Mouse (Mus musculus): ENCODE data around the gene Phykpl.

Phykpl gene

DNA sequence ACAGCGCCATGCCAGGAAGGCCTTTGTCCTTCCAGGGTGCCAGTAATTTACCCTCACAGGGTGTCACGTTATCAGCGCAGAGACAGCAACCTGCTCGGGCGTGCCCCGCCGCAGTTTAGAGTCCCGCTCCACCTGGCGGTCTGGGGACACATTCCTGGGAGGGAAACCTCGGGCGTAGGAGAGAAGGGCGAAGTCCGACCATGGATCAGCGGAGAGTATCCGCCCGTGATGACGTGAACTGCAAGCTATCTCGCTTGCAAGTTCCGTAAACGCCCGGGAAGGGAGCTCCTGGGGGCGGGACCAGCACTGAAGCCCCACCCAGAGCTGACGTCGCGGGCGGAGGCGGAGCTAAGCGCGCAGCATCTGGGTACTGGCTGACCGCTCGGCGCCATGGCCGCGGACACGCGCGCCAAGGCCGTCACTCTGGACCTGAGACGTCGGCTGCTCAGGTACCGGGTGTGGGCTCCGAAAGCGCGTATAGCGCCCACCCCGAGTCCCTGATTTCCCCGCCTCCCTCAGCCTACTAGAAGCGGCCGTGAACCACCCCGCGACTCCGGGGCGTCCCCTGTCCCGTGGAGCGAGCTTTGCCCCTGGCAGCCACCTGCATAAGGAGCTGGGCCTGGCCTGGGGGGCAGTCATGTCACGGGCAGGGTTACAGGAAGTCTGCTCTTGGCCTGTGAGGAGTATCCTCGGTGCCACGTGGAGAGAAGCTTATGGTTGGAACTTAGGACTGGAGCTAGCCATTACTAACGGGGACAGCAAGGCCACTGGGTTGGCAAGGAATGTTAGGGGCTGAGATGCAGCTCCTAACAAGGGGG is at the start of gene Phykpl:
Gene Phykpl (plus strand): TSS at position 327 of the 818 bp plus-strand sequence.
- peak; percentile 97 to 98 for DNase-seq

DNA sequence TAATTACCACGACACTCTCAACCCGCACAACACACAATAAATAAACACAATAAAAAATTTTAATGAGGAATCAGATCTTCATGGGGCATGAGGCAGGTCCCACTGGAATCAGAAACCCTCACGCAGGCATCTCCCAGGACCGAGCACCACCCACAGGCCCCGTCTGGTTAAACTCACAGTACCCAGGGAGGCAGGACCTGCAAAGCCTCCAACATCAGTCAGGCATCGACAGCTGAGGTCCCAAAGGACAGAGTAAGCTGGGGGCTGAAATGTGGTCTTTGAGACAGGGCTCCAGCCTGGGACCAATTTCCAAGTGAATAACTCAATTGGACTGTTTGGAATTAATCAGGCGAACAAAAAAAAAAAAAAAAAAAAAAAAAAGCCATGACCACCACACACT is 46.2 kb upstream of the Phykpl start:
- DNase-seq = no peak

DNA sequence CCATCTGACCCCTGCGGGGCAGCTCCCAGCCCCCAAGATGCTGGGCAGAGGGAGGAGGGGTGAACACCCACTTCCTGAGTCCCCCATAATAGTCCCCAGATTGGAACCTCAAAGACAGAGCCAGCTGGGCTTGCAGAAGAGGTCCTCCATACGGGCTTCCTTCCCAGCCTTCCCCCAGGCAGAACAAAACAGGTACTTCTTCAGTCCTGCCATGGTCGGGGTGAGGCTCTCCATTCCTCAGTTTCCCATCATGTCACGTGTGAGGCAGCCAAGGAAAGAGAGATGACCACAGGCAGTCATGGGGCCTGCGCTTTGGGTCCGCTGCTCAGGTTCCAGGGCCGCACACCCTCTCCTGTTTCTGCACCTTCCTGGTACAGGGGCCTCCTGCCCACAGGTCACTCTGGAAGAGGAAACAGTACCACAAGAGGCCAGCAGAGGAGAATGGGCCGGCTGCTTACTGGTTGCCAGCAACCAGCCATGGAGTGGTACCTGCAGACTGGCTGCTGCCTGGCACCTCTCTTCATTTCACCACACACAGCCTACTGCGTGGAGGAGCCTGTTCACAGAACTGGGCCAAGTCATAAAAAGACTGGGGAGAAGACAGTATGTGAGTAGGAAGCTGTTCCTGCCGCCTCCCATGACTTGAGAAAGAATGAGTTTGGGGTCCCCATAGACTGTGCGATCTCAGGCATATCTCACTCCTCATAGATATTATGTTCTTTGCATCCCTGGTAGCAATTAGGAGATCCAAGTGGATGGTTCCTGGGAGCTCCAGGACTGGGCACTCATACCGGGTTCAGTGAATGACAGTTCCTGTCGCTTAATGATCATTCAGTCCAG is 45.4 kb upstream of the Phykpl start:
- no peak for DNase-seq

DNA sequence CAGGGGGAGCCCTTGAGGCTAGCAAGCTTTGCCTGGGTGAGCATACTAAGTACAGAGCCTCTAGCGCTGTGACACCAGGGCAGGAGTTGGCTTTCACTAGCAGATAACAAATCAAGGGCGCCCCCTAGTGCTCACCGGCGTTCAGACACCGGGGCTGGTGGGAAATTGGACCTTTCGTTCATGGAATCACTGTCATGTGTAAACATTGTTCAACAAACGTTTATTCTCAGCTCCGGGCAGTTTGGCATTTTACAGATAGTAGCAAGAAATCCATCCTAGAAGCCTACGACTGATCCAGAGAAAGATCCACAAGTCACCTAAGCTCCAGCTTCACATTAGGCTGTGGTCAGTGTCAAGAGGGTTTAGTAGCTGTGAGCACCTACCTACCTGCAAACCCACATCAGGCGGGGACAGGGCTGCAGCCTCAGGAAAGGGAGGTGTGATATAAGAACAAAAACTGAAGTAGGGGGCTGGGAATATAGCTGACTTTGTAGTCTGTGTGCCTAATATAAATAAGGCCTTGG is 44.7 kb upstream of the Phykpl start:
- DNase-seq = peak; percentile 96 to 100

DNA sequence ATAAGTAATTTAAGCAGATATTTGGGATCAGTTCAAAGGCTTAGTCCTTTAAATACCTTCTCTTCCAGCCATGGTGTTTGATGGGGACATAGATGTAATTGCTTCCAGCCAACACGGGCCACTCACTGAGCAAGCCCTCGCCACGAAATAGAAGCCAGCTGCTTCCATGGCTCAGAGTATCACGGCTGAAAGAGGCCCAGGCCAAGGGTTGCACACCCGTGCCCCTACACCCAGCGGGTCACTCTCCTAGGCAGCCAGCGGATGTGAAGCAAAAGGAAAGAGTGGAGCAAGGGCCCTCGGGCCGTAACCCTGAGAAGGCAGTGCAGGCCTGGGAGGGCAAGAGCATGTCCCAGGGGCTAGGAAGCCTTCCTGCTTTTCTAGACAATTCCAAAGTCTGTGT is 42.1 kb upstream of the Phykpl start:
- peak; percentile 13 to 49 for DNase-seq

DNA sequence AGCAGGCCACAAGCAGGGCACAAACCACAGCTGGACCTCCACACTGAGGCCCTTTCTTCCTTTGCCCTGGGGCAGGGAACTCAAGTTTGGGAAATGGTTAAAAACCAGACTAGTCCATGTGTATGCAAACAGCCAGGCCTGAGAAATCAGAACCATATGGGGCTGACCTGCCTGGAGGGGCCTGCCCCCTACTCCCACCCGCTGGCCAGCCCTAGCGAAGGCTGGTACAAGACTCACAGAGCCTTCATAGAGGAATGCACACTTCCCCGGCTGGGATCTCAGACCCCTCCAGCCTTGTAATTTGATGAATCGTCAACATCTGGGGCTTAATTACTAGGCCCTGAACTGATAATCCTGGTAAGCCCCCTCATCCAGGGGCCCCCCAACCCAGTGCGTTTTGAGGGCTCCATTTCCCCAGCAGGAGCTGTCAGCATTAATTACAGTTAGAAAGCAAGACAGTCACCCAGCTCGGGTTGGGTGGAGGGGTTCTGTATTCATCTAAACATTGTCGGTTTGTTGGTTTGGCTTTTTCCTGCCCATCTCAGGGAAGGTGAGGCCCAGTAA is 41.0 kb upstream of the Phykpl start:
- no peak for DNase-seq

DNA sequence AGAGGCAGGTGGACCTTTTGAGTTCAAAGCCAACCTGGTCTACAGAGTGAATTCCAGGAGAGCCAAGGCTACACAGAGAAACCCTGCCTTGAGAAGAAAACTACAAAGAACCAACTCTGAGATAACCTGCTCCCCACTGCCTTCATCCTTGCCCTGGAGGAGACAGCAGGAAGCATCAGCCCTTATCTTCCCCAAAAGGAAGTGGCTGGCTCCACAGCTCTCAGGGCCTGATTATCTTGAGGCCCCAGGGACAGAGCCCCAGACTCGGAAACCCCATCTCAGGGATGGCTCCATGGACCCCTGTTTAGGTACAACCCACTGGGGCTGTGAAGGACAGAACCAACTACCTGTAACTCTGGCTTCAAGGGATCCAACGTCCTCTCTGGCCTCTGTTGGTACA is 40.1 kb upstream of the Phykpl start:
- no peak for DNase-seq

DNA sequence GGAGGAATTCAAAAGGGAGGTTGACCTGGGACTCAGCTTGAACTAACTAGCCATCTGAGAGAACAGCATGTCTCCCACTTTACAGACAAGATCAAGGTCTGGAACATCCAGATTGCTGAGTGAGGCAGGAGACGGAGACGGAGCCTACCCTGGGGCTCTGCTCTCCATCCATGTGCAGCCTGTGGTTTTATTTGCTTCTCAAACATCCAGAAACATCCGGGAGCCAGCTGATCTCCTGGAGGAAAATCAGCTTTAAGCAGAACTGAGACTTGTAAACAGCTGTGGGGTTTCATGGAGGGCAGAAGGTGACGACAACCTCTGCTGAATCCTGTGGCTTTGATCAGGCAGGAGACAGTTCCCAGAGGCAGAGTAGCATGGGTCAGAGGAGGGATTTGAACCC is 38.7 kb upstream of the Phykpl start:
- no peak for DNase-seq

DNA sequence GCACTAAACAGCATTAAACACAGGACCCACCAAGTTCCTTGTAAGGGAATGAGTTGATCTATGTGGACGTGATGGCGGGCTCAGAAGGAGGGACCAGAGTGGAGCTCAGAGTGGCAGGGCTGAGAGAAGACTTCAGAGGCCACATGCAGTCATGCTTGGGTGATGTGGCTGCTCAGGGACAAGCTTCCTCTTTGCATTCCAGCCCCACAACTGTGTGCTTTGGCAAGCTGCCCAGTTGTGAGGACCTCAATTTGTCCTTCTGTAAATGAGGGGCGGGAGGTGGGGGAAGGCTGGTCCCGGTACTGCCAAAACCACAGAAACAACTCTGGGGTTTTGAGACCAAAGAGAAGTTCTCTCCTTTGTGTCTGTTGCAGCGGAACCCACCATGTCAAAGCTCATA is 33.3 kb upstream of the Phykpl start:
- peak; percentile 24 to 63 for DNase-seq

DNA sequence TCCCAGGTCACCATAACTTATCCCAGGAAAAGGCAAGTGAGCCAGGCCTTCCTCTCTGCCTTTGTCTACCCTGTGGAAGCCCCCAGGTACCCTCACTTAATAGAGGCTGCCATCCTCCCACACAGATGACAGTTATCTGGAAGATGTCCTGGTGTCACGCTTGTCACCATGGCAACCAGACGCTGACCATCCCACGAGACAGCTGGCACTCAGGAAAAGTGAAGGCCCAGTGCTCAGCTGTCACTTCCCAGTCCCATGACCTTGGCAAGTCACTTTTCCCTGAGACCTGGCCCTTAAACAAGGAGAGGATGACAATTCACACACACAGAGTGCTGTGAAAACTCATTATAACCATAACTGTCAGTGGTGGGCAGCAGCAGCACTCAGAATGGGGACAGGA is 32.5 kb upstream of the Phykpl start:
- DNase-seq = no peak

DNA sequence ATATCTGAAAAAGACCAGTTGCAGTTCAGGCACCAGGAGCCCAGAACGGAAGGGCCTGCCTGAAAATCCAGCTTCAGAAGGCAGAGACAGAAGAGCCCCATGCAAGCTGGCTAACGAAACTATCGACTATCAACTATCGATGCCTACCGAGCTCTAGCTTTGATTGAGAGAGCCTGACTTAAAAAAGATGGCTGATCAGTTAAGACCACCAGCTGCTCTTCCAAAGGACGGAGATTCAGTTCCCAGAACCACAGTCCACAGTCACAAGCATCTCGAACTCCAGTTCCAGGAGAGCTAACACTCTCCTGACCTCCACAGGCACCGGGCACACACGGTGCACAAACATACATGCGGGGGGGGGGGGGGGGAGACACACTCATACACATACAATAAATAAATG is 30.0 kb upstream of the Phykpl start:
- no peak for DNase-seq

DNA sequence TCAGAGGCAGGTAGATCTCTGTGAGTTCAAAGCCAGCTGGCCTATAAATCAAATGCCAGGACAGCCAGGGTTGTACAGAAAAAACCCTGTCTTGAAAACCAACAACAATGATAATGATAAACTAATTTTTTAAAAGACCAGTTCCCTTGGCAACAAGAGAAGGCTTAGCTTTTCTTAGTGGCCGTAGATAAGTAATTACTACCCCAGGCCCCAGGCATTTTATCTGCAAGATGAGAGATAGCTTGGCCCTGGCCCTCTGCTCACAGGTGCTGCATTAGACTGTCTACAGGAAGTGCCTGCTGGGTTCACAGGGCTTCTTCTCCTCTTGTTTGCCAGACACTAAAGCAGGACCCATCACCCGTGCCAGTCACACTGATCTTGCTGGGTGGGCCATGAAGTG is 29.5 kb upstream of the Phykpl start:
- no peak for DNase-seq

DNA sequence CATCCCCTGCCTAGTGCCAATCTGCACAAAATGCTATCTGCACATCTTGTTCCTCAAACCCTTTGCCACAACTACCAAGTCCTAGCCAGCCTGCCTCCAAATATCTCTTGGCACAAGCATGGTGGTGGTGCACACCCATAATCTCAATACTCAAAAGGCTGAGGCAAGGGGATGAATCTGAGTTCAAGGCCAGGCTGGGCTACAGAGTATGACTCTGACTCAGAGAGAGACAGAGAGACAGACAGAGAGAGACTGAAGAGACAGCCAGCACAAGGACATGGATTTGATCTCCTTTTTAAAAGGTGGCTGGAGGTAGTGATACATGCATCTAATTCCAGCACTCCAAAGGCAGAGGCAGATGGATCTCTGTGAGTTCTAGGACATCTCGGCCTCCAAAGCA is 21.3 kb upstream of the Phykpl start:
- no peak for DNase-seq

DNA sequence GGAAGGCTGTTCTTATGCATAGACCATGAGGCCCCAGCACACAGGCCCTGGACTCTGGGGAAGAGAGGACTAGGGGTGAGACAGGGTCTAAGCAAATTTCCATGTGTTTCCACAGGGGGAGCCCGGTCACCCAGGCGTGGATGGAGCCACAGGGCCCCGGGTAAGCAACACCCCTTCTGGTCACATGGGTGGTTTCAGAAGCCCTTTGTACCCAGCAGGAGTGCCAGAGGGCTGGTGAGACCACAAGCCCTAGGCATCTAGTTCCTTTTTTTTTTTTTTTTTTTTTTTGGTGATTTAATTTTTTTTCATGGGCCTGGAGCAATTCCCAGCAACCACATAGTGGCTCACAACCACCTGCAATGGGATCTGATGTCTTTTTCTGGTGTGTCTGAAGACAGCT is 19.5 kb upstream of the Phykpl start:
- peak; percentile 55 to 88 for DNase-seq

DNA sequence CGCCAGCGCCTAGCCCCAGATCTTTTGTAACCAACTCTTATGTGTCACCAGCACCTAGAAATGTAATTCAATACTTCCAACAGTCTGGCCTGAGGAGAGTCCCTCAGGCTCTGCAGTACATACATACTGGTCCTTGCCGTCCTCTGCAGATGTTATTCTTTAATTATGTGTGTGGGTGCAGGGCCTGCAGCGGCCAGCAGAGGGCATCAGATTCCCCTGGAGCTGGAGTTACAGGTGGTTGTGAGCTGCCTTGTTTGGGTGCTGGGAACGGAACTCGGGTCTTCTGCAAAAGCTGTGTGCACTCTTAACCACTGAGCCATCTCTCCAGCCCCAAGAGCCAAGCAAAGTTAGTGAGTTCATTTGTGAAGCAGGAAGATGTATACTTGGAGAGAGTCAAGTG is 18.6 kb upstream of the Phykpl start:
- DNase-seq = no peak

DNA sequence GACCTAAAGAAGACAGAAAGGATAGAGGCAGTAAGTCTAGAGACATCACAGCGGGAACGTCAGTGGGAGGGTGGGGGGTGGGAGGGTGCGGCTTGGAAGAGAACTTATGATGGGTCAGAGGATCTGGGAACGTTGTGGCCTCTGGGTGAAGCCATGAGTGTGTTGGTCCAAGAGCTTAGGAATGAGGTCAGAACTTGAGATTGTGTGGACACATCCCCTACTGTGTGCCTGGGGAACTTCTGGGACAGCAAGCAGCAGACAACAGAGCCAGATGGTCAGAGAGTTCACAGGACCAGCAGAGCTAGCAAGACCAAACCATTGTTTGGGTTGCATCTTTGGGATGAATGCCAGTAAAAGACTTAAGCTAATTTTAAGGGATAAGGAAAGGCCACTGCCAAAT is 15.8 kb upstream of the Phykpl start:
- DNase-seq = no peak

DNA sequence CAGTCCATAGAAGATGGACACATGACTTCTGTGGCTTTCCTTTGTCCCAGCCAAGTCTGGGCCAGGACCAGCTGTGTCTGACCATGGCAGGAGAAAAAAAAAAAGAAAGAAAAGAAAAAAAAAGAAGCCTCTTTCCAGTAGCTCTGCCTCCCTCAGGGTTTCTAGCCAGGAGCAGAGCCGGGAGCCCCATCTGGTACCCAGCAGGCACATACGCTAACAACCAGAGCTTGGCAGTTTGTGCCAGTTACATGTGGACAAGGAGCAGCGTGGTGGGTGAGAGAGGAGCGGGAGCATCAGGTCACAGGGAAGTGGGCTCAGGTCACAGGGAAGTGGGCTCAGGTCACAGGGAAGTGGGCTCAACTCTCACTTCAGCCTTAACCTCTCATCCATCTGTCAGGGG is 8.1 kb upstream of the Phykpl start:
- DNase-seq = no peak

DNA sequence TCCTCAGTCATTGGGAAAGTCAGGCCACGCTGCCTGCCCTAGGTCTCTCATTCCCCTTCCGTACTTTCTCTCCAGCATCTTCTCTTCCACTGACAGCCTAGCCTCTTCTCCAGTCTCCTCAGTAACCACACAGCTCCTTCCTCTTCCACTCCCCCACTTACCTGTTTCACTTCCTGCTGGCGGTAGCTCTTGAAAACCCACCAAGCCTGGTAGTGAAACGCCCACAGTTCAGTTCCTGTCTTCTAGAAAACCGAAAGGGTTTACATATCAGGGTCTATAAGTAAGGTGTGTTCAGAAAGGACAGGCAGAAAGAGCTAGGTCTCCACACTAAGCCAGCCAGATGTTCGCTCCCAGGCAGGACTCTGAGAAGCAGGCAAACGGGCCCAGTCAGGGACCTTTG is 7.0 kb upstream of the Phykpl start:
- DNase-seq = no peak

DNA sequence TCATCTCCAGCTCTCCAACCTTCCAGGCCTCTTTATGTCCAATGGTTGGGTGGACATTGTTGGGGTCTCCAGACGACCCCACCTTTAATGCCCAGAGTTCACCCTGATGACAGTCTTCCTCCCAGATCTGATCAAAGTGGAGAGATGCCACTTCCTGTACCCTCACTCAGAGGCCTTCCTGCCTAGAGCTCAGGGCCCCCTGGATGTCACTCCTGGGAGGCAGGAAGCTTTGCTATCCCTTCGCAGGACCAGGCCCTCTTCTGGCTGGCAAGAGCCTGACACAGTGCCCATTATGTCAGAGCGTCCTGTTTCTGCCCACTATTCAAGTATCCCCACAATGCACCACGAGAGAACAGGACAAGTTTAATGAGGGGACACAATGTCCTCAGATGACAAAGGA is 5.5 kb upstream of the Phykpl start:
- no peak for DNase-seq

DNA sequence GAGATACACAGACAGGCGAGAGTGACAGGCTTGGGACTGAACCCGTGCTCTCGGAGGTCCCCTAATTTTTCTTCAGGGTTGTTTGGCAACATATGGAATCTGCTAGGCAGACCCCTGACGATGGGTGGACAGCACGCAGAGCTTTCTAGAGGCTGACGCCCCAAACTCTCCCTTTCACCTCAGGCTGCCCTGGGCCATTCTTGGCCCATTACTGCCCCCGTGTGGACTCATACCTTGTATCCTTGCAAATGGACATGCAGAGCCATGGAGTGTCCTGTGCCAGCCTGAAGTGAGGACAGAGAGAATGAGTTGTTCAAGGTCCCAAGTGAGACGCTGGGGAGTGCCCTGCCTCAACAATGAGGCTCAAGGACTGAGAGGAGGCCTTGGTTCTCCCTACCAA is 1.8 kb upstream of the Phykpl start:
- peak; percentile 86 to 91 for DNase-seq

DNA sequence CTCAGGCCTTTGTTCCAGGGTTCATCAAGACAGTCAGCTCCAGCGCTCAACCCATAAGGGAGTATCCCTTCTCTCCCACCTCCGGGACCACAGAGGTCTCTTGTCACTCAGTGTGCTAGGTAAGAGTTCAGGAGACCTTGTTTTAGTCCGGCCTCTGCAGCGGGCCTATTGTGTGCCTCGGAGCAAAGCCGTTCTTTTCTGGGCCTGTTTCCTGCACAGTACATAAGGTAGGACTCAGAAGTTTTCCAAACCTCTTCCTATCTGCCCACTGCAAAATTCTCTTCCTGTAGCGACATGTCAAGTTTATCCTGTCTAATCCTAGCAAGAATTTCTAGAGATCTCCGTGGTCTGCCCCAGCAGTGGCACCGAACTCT is 513 bp upstream of the Phykpl start:
- DNase-seq = no peak

DNA sequence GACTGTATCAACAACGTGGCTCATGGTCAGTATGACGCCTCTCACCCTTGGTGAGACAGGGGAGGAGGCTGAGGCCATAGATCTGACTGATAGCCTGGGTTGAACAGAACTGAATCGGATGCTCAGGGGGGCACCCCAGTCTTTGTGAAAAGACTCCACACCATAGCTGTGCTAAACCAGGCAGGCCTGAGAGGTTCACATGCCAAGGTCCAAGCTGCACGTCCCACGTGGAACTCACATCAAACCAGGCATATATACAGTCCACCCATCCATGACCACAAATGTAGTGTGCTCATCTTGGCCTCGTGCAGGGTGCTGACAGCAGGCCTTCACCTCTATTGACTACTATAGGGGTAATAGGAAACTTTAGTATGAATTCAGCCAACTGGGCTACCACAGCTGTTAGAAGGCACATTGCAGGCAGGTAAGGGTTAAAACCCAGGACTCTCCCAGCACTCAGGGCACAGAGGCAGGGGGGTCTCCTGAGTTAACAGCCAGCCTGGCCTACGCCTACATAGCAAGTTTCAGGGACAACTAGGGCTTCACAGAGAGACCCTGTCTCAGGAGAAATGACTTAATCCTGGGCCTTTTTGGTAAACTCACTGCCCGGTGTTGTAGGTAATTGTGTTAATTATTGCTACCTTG is 1.2 kb downstream of the Phykpl start:
- peak in 1 of 2 experiments; percentile 66 for DNase-seq

DNA sequence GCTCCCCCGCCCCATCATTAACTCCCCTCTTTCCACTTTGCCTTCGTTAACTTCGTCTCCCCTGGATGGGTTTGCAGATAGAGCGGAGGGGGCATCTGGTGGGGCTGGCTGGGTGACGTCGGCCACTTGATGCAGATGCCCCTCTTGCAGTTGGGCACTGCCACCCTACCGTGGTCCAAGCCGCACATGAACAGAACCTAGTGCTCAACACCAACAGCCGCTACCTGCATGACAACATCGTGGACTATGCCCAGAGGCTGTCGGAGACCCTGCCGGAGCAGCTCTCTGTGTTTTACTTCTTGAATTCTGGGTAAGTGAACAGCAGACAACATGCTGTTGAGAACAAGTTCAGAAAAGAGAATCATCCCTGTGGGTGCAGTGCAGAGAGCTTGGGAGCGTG is 1.9 kb downstream of the Phykpl start:
- DNase-seq = no peak

All from kidney, postnatal 25 days (tissue).